Mouse (Mus musculus): ENCODE data around the gene Tns1.

The Tns1 gene

DNA sequence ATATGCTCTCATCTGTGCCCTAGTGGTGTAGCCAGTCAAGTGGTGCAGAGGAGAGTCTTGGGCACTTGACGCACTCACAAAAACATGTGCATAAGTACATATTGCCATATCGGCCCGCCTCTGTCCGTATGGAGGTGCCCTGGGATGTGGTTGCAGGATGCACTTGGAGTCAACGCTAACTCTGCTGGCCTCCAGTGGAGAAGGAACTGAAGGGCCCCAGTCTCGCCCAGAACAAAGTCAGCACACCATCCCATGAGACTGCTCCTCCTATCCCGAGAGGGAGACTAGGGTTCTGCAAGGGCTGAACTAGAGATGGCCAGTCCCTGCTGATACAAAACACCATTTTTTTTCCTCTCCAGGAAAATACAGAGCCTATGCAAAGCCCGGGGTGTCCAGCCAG, 1.0 kb downstream of the Tns1 start:
- in situ Hi-C loops (cut with MboI, MseI): no loop called here

DNA sequence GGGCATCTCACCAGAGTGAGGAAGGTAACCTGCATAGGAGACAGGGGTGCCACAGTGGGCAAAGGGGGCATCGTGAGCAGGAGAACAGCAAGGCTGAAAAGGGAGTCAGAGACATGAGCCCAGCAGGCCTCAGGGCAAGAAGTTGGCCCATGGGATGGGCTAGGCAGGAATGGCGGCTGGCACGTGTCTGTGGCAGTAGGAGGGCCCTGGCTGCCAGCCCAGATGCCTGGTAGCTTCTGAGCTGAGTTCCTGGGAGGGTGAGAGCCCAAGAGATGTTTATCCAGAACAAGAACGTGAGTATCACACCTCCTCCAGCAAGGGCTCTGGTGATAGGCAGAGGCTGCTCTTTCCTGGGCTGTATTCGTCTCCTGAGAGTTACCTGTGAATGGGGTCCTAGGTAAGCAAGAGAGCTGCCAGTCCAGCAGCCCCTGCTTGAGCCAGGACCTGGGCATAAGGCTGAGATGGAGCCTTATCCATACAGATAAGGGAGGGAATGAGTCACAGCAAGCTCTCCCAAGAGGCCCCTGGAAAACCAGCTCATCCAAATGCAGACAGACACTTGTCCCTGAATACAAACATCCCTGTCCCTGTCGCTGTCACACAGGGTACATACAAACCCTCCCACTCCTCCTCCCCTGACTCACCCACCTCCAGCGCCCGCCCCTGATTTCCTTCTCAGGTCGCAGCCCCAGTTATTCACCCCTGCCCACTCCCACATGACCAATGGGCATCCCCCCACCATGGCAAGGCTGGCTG, 2.2 kb downstream of the Tns1 start:
- in situ Hi-C loops (cut with MboI, MseI): no loop called here

DNA sequence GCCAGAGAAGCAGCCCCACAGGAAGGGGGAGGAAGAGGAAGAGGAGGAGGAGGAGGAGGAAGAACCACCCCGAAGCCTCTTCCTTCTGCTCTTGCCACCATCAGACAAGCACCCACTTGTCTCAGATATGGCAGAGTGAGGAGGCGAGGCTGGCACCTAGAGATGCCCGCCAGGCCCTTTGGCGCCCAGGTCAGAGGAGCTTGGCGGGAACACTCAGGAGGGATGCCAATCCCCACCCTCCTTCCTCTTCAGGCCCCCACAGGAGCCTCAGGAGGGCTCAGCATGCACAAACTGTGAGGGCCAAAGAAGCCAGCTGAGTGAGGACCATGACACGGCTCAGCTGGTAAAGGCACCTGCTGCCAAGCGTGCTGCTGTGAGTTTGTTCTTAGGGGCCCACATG, 3.1 kb downstream of the Tns1 start:
- in situ Hi-C loops (cut with MboI, MseI): no loop called here

GRCm38 (mm10) chr1:74119115-74119514, 5.1 kb downstream of the Tns1 start:
- in situ Hi-C loops (cut with MboI, MseI): no loop called here

DNA sequence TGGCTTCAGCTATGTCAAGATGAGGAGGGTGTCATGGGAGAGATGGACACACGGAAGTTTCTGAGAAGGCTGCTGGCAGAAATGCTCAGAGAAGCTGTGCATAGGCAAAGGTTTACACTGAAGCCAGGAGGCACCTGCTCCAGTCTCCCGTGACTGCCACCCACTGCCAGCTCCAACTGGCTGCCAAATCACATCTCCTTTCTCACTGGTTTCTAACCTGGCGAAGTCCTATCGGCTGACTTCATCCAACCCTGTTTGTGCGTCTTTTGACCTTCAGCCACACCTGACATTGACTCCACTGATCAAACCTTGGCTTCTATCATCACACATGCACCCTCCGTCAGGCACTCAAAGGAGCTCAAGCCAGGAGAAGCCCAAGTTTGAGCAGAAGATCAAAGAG, 6.4 kb downstream of the Tns1 start:
- in situ Hi-C loops (cut with MboI, MseI): no loop called here

DNA sequence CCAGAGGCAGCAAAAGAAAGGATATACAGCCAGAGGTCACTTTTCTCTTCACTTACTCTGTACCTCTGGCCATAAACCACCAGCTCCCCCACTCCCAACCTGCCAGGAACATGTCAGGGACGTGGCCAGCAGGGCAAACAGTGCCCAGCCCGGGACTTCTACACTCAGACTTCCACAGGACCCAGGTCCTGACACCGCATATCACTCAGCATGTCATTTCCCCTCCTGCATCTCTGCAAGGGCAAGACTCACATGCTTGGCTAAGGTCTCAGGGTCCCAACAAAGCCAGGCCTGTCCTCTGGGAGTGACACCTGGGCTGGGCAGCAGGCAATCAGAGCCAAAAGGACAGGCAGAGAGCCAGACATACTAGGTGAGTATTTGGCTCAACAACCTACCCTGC, 11.2 kb downstream of the Tns1 start:
- in situ Hi-C loops (cut with MboI, MseI): no loop called here

- in situ Hi-C loops (cut with MboI, MseI): no loop called here
Observed at GRCm38 (mm10) chr1:74111696-74112030, 12.6 kb downstream of the Tns1 start.

GRCm38 (mm10) chr1:74110932-74111695, 13.1 kb downstream of the Tns1 start:
- in situ Hi-C loops (cut with MboI, MseI): no loop called here

DNA sequence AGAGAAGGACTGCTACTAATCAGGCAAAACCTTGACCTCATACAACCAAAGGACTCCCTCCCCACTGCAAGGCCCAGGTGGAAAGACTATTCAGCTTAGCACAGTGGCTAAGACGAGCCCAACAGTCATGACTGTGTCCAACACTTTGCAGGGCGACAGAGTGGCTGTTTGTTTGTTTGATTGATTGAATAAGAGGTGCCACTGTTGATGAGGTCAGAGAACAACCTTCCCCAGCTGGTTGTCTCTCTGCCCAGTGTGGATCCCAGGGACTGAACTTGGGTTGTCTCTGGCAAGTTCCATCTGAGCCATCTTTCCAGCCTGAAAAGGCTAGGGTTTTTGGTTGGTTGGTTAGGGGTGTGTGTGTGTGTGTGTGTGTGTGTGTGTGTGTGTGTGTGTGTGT, 14.6 kb downstream of the Tns1 start:
- in situ Hi-C loops (cut with MboI, MseI): no loop called here

DNA sequence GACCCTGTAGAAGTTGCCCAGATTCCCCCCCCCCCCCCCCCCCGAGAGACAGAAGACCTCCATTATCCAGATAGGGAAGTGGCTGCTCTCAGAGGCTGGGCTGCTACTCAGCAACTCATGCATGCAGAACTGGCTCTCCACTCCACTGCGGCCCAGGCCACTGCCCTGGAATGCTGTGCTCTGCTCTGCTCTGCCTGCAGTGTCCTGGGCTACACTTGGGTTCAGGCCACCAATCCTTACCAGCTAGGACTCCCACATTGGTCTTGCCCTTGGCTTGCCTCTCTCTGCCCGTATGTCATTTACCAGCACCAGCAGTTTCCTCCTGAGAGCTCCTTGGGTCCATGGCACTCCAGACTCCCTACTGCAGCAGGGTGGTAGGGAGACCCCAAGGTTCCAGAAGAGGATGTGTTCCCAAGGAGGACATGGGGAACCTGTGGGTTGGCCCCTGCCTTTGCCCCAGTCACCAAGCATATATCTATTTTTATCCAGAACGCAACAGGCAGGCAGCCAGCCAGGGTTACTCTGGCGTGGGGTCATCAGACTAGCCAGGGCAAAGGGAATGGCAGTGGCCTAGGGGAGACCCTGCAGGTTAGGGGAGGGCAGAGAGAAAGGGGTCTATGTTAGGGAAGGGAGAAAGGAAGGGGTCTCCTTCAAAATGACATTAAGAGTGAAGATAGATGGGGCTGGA, 16.2 kb downstream of the Tns1 start:
- in situ Hi-C loops (cut with MboI, MseI): no loop called here

GRCm38 (mm10) chr1:74106214-74106613, 18.0 kb downstream of the Tns1 start:
- in situ Hi-C loops (cut with MboI, MseI): no loop called here

DNA sequence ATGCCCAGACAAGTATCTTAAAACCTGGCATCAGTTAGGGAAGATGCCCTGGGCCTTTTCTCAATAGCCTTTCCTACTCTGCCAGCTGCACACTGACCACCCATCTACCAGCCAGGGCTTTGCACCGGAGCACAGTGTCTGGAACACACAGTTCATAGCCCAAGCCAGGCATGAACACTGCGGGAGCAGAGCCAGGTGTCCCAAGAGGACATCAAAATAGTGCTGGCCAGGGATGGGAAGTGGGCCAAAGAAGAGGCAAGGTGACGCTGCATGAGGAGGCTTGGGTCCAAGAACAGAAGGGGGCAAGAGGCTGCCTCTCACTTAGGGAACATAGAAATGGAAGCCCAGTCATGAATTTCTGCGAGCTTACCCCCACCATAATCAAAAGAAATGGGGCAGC, 18.6 kb downstream of the Tns1 start:
- in situ Hi-C loops (cut with MboI, MseI): no loop called here

DNA sequence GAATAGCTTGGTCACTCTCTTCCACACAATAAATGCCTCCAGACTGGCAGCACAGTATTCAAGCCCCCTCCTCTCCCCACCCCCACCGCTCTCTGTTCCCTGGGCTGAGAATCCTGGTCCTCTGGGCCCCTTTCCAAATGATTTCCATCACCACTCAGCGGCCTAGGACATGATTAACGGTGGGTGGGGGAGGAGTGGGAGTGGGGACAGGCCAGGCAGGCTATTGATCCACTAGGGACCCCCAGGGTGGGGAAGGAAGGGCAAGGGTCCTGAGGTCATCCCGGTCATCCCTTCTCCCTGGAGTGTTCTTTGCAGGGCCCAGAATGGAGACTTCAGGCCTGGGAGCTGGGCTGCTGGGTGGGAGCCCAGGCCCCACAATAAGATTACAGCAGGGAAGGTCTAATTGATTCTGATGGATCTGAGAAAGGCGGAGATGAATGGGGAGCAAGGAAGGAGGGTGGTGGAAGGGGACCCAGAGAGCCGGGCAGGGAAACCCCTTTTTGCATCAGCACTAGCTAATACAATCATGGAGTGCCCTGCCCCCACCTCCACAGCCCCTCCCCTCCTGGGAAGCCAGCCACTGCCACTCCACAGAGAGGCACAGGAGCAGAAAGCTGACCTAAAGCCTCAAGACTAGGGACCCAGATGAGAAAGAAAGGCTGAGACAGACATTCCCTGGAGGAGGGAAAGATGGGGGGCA, 20.4 kb downstream of the Tns1 start:
- in situ Hi-C loops (cut with MboI, MseI): no loop called here

GRCm38 (mm10) chr1:74099001-74099435, 25.2 kb downstream of the Tns1 start:
- in situ Hi-C loops (cut with MboI, MseI): loop anchor here in 1 of 2 experiments (10.0 kb wide), 1 partner anchor 1244 kb away; no protein-coding TSS in a partner anchor

DNA sequence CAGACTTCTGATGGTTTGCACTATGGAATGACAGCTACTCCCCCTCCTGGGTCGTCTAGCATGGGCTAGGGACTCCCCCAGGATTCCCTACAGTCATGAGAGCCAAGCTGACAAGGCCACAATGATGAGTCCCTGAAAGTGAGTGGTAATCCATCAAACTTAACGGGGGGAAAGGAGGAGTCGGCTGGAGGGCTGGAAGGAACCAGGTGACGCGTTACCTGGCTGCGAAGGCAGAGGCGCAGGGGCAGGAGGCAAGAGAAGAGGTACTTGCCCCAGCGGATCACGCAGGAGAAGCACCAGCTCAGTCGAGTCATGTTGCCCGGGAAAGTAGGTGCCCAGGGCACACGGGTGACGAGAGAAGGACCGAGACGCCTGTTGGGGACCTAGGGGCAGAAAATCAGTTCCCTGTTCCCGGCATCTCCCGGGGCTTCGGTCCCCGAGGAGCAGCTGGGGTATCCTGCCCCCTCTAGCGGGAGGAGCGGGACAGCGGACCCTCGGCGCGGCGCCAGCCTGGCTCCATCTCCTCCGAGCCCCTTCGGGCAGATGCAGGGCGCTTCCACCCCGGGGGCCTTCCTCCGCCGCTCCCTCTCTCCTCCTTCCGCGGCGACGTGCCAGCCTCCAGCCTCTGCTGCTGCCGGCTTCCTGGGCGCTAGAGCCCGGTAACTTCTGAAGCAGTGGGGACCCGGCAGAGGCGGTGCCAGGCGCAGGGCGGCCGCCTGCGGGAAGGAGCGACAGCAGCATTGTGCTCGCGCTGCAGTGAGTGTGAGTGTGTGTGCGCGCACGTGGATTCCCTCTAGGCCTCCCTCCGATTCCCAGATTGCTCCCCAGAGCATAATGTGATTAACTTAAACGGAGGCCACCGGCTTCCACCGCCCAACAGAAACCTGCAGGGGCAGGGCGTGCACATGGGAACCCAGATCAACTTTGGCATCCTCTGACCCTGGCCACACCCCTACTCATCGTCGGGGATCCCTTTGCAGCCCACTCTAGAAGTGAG, 25.9 kb downstream of the Tns1 start:
- in situ Hi-C loops (cut with MboI, MseI): loop anchor here in 1 of 2 experiments (10.0 kb wide), 1 partner anchor 1244 kb away; no protein-coding TSS in a partner anchor

GRCm38 (mm10) chr1:74095728-74096127, 28.5 kb downstream of the Tns1 start:
- in situ Hi-C loops (cut with MboI, MseI): loop anchor here in 1 of 2 experiments (10.0 kb wide), 1 partner anchor 1241 kb away; no protein-coding TSS in a partner anchor

DNA sequence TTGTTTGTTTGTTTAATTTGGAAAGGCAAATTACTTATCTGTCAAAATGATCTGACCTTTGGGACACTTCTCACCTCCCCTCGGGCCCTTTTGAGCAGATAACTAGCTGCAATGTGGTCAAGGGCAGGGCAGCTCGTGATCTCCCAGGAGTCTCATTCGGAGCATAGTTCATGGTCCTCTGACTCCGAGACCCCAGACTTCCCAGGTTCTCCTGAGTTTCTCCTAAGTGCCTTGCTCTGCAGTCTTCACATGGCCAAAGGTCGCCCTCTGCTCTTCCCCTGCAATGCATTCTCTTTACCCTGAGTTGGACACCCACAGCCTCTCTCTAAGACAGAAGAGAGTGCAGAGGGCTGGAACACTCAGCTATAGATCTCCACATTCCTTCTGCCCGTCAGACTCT, 29.0 kb downstream of the Tns1 start:
- in situ Hi-C loops (cut with MboI, MseI): loop anchor here in 1 of 2 experiments (10.0 kb wide), 1 partner anchor 1240 kb away; no protein-coding TSS in a partner anchor

GRCm38 (mm10) chr1:74094497-74095270, 29.6 kb downstream of the Tns1 start:
- in situ Hi-C loops (cut with MboI, MseI): loop anchor here in 1 of 2 experiments (10.0 kb wide), 1 partner anchor 1240 kb away; no protein-coding TSS in a partner anchor

DNA sequence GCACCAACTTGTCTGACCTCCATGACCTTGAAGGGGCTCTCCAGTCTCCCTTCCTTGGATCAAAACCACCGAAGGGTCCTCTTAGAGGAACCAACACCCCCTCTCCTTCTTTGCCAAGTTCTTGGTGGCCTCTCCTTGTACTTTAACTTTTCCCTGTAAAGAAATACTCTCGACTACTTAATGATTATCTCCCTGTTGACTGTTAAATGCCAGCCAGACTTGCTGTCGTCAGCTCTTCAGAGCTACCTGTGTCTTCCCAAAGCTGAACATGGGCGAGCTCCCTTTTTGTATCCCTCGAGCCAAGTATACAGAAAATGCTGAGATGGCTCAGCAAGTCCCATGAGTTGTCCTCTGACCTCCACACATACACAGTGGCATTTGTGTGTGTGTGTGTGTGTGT, 30.8 kb downstream of the Tns1 start:
- in situ Hi-C loops (cut with MboI, MseI): loop anchor here in 1 of 2 experiments (10.0 kb wide), 1 partner anchor 1239 kb away; no protein-coding TSS in a partner anchor

All from T-helper 17 cell (primary cell).